Mouse (Mus musculus) brain, embryonic 18.5 days (tissue): ENCODE measurements around the gene Ndufs1.
"Not testable (repeated sequence)": the region's sequence is repeated elsewhere in the genome, so short reads cannot be mapped to it uniquely, and the experiment has no call there.

Experiments
- DNase-seq: peaks from one replicate; pipeline ENCODE4 v3.0.0-alpha.2; 2012; ENCODE audit warnings: low read depth, low spot score

Gene Ndufs1

GRCm38 (mm10) chr1:63182636-63183270 is 6.1 kb upstream of the Ndufs1 start:
- no peak for DNase-seq

DNA sequence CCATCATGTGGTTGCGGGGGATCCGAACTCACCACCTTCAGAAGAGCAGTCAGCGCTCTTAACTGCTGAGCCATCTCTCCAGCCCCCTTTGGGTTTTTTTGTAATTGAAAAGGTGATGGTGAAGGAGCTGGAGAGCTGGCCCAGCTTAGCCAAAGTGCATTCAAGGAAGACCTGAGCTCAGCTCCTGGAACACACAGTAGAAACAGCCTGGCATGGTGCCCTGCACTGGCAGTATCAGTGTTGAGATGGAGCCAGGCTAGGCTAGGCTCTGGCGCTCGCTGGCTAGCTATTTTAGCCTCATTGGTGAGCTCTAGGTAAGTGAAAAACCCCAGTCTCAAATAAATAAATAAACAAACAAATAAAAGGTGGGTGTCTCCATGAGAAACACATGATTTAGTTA is 5.6 kb upstream of the Ndufs1 start:
- no peak for DNase-seq

DNA sequence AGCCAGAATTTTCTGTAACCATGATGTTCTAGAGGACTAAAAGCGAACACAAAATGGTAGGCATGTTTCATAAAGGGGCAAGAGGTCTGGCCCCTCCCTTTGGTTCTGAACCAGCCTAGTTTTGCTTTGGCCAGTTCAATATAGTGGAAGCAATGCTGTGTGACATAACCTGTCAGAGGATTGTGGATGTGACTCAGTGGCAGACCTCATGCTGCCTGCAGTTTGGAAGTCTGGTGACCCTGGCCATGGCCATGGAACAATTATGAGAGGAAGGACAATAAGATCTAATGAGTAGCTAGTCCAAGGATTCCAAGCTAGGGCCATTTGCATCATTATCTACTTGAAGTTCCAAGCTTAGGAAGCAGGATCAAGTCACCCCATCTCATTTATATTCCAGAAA is 4.8 kb upstream of the Ndufs1 start:
- no peak for DNase-seq

DNA sequence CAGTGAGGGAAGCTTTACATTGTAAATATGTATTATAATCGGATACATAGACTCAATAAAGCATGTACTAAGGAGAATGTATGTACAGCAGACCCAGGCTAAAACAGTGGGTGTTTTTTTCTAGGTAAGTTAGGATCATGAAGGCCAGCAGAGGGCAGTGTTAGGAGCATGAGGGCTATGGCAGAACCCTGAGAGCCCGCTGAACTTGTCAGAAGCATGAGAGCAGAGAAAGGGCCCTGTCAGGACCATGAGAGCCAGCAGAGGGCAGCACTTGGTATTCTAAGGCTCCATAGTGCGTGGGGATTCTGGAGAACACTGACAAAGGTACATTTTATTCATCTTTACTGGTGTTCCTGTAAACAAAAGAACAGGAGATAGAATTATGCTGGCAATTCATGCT is 4.4 kb upstream of the Ndufs1 start:
- DNase-seq, result peak; percentile 86

- not testable (repeated sequence) for DNase-seq
Measured at GRCm38 (mm10) chr1:63180575-63180974, 3.9 kb upstream of the Ndufs1 start.

DNA sequence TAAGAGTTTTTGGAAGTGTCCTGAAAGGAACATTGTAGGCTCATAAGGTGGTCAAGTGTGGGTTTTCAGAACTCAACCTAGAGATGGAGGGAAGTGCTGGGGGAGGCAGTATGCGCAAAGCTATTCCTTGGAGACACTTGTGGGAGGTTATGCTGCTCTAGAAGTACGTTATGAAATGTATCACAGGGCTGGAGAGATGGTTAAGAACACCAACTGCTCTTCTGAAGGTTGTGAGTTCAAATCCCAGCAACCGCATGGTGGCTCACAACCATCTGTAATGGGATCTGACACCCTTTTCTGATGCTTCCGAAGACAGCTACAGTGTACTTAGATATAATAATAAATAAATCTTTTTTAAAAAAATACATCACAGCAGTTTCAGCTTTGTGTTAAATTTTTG is 3.5 kb upstream of the Ndufs1 start:
- DNase-seq, result no peak

DNA sequence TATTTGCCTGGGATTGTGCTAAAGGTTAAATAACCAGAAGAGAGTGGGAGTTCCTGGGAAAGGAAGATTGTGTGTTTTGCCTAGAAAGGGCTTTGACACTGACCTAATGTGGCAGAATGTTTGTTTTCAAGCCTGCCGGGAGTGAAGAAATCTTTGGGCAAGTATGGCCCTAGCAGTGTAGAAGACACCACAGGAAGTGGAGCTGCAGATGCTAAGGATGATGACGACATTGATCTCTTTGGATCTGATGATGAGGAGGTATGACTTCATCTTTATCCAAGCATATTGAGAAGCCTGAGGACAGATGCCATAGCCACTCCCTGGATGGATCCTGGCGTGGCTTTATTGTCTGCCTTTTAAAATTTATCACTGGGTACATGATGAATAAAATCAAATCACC is 1.7 kb upstream of the Ndufs1 start:
- no peak for DNase-seq

DNA sequence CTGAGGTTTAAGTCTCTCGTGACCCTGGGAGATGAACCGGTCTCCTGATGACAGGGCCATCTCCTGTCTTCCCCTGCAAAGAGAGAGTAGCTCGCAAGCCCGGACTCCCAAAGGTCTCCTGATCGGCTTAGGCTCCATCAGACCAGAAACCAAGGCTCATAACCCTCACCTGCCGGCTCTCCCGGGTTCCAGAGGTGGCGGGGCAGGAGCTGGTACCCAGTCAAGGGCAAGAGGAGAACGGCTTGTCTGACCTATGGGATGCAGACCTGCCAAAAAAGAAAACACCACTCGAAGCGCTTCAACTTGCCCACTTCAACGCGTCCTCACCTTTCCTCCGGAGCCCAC is 402 bp downstream of the Ndufs1 start:
- no peak for DNase-seq

GRCm38 (mm10) chr1:63175853-63176252 is 780 bp downstream of the Ndufs1 start:
- no peak for DNase-seq

- no peak for DNase-seq
Measured at GRCm38 (mm10) chr1:63168638-63169037, 8.0 kb downstream of the Ndufs1 start.

- DNase-seq, result no peak
Measured at GRCm38 (mm10) chr1:63140231-63140630, 36.4 kb downstream of the Ndufs1 start.

- not testable (repeated sequence) for DNase-seq
Measured at GRCm38 (mm10) chr1:63138586-63138985, 38.0 kb downstream of the Ndufs1 start.

DNA sequence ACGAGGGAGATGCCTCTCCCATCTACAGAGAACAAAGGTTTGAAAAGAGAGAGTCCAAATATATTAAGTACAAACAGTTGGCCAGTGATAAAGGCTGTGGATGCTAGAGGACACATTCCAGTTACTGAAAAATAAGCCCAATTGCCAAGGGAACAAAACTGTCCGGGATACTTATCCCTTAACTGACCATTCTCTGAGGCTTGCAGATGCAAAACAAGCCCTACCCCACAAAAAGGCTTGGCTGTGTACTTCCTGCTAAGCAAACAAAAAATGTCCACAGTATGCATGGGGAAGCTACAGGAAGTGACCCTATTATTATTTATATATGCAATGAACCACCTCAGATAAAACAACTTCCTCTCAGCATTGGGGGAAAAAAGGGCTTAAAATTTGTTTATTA is 38.7 kb downstream of the Ndufs1 start:
- no peak for DNase-seq

DNA sequence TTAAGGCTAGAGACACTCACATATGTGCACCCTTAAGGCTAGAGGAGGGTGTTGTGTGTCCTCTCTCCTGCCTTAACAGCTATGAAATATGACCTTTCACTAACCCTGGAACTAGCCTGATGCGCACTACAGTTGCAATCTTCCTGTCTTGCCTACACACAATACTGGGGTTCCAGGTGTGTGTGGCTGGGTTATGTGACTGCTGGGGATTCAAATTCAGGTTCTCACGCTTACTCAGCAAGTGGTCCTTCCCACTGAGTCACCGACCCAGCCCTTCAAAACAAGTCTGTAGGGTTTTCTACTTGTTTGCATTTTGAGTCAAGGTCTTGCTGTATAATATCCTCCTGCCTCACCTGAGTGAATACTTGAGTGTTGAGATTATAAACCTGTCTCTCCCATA is 42.1 kb downstream of the Ndufs1 start:
- no peak for DNase-seq

DNA sequence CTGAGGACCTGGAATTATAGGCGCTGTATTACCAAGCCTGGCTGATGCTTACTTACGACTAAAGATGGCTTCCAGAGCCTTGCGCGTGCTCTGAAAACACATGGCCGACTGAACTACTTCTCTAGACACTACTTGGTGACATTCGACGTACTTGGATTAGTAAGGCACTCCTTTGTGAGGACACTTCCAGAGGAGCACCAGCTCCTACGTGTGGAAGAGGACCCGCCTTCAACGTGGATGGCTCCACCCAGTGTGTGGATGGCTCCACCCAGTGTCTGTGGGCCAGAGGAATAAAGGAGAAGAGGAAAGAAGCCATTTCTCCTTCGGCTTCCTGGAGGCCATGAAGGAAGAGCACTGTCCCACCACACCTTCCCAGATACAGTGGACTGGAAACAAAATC is 44.9 kb downstream of the Ndufs1 start:
- DNase-seq, result no peak

- DNase-seq, result no peak
Measured at GRCm38 (mm10) chr1:63130883-63131282, 45.8 kb downstream of the Ndufs1 start.

- DNase-seq, result no peak
Measured at GRCm38 (mm10) chr1:63129857-63130690, 46.6 kb downstream of the Ndufs1 start.

- DNase-seq, result no peak
Measured at GRCm38 (mm10) chr1:63129273-63129672, 47.4 kb downstream of the Ndufs1 start.

- no peak for DNase-seq
Measured at GRCm38 (mm10) chr1:63126206-63126605, 50.4 kb downstream of the Ndufs1 start.

DNA sequence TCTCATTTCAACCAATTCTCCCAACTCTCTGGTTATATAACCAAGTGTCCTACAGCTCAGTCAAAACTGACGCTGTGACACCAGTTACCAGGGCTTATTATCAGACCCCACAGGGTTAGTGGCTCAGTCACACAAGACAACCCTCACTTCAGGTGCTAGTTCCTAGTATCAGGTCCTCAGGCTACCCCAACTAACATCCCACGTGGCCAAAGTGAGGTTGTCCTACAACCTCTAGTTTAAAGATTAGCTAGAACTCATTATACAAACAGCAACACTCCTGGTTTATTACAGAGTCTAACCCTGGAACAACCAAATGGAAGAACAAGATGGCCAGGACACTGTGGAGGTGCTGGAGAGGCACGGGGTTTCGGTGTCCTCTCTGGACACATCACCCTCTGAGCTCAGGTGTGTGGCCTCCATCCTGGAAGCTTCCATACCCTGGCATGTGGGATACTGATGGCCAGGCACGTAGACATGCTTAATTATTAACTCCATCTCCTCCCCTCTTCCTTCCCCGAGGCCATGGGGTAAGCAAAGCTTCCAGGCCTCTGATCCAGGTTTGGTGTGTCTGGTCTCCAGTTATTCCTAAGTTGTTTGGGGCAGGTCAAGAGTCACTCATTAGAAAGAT is 52.7 kb downstream of the Ndufs1 start:
- no peak for DNase-seq

GRCm38 (mm10) chr1:63122005-63122404 is 54.6 kb downstream of the Ndufs1 start:
- no peak for DNase-seq

- no peak for DNase-seq
Measured at GRCm38 (mm10) chr1:63120382-63120781, 56.3 kb downstream of the Ndufs1 start.

DNA sequence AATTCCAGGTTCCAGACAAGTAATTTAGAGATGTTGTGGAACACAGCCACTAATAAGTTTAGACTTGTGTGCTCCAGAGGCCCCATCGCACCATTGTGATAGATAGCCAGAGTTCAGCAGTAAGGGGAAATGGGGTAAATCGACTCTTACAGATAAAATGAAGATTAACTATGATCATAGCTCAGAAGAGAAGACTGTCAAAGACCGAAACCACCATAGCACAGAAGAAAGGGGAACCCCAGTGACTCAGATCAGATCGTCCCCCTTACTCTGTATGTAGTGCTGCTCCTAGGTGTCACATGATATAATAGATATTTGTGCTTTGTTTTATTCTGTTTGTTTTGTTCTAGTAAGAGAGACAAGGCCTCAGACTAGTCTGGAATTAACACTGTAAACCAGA is 57.0 kb downstream of the Ndufs1 start:
- DNase-seq, result no peak
